Mouse (Mus musculus): ENCODE results near the gene Tjp2.
"Not testable (repeated sequence)": the region's sequence is repeated elsewhere in the genome, so short reads cannot be mapped to it uniquely, and the experiment has no call there.

The Tjp2 gene

GRCm38 (mm10) chr19:24123534-24124290 is 101.1 kb downstream of the Tjp2 start:
- no peak for DNase-seq (ENCODE audit: inconsistent ontology term)

- no peak for DNase-seq (ENCODE audit: inconsistent ontology term)
These were observed 101.7 kb downstream of the Tjp2 start for GRCm38 (mm10) chr19:24123087-24123486.

GRCm38 (mm10) chr19:24122647-24123046 is 102.2 kb downstream of the Tjp2 start:
- DNase-seq (ENCODE audit: inconsistent ontology term) = no peak

- no peak for DNase-seq (ENCODE audit: inconsistent ontology term)
These were observed 104.0 kb downstream of the Tjp2 start for GRCm38 (mm10) chr19:24120811-24121210.

GRCm38 (mm10) chr19:24118775-24119174 is 106.1 kb downstream of the Tjp2 start:
- no peak for DNase-seq (ENCODE audit: inconsistent ontology term)

- no peak for DNase-seq (ENCODE audit: inconsistent ontology term)
These were observed 113.2 kb downstream of the Tjp2 start for GRCm38 (mm10) chr19:24111581-24111980.

GRCm38 (mm10) chr19:24107707-24108106 is 117.1 kb downstream of the Tjp2 start:
- no peak for DNase-seq (ENCODE audit: inconsistent ontology term)

- no peak for DNase-seq (ENCODE audit: inconsistent ontology term)
These were observed 121.0 kb downstream of the Tjp2 start for GRCm38 (mm10) chr19:24103802-24104201.

GRCm38 (mm10) chr19:24102562-24103126 is 122.2 kb downstream of the Tjp2 start:
- no peak for DNase-seq (ENCODE audit: inconsistent ontology term)

GRCm38 (mm10) chr19:24101183-24101582 is 123.6 kb downstream of the Tjp2 start:
- no peak for DNase-seq (ENCODE audit: inconsistent ontology term)

GRCm38 (mm10) chr19:24098691-24099090 is 126.1 kb downstream of the Tjp2 start:
- DNase-seq (ENCODE audit: inconsistent ontology term) = peak; percentile 60

GRCm38 (mm10) chr19:24097666-24098455 is 127.0 kb downstream of the Tjp2 start:
- no peak for DNase-seq (ENCODE audit: inconsistent ontology term)

- DNase-seq (ENCODE audit: inconsistent ontology term) = not testable (repeated sequence)
These were observed 132.8 kb downstream of the Tjp2 start for GRCm38 (mm10) chr19:24092060-24092459.

GRCm38 (mm10) chr19:24090366-24090765 is 134.5 kb downstream of the Tjp2 start:
- no peak for DNase-seq (ENCODE audit: inconsistent ontology term)

- no peak for DNase-seq (ENCODE audit: inconsistent ontology term)
These were observed 139.5 kb downstream of the Tjp2 start for GRCm38 (mm10) chr19:24085306-24085705.

GRCm38 (mm10) chr19:24080417-24081080 is 144.3 kb downstream of the Tjp2 start:
- DNase-seq (ENCODE audit: inconsistent ontology term) = no peak

GRCm38 (mm10) chr19:24077658-24078057 is 147.2 kb downstream of the Tjp2 start:
- DNase-seq (ENCODE audit: inconsistent ontology term) = no peak

GRCm38 (mm10) chr19:24076536-24076935 is 148.3 kb downstream of the Tjp2 start:
- DNase-seq (ENCODE audit: inconsistent ontology term) = no peak

GRCm38 (mm10) chr19:24075927-24076326 is 148.9 kb downstream of the Tjp2 start:
- no peak for DNase-seq (ENCODE audit: inconsistent ontology term)

- DNase-seq (ENCODE audit: inconsistent ontology term) = no peak
These were observed 151.7 kb downstream of the Tjp2 start for GRCm38 (mm10) chr19:24073155-24073554.

- DNase-seq (ENCODE audit: inconsistent ontology term) = no peak
These were observed 160.4 kb downstream of the Tjp2 start for GRCm38 (mm10) chr19:24064348-24064895.

GRCm38 (mm10) chr19:24063585-24063984 is 161.2 kb downstream of the Tjp2 start:
- no peak for DNase-seq (ENCODE audit: inconsistent ontology term)

Data from Muller cell, postnatal 12 days (primary cell).